Mouse (Mus musculus) right cerebral cortex, postnatal 25 days (tissue): ENCODE measurements around the gene Mroh2b.

ENCODE experiments used
- DNase-seq: peaks from one replicate; pipeline ENCODE4 v3.0.0; 2022

The Mroh2b gene

DNA sequence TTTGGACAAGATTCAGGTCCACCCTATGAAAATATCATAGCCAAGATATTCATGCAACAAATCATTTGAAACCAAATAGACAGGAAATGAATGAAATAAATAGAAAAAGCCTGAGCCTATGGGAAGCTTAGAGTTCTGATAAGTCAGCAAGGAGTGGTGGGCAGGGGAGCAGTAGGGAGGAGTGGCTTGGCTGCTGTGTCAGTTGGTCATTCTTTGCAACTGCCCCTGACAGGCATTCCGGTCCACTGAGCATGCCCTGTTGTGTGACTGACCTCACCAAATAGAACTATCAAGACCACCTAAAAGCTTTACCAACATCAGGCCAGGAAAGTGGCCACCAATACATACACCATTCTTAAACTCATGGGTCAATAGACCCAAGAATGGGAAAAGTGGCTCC is at the start of gene Mroh2b:
TSS of gene Mroh2b (plus strand) at position 301 of the 400 bp plus-strand sequence.
- DNase-seq: no peak

DNA sequence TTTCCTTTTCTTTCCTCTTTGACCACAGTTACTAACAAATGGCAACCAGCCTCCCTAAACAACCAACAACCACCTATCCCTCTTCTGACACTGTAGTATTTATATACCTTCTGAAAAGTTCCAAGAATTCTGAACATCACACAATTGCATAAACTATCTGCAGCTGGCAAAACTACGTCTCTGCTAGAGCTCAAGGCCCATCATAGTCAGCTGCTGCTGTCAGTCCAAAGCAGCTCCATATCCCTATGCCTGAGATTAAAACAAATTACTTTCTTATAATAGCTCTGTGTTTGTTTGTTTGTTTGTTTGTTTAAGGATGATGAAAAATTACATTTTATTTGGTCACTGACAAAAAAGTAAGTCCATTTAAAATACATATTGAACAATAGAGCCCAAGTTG is 48.5 kb upstream of the Mroh2b start:
- no peak for DNase-seq

DNA sequence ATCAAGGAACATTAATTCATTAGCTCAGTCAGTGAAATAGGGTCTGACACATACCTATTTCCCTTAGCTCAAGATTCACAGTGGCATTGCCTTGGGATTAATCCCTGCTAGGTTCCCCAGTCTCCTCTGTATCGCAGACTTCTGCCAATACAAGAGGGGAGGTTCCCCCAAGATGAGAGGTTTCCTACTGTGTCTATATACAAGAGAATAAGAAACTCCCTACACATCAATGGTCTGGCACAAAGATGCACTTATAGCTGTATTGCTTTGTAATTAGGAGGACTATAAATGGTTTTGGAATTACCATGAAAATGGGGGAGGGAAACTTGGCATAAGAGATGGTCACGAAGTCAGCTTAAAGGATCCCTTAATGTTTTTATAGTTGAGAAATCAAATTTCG is 3.6 kb upstream of the Mroh2b start:
- no peak for DNase-seq

DNA sequence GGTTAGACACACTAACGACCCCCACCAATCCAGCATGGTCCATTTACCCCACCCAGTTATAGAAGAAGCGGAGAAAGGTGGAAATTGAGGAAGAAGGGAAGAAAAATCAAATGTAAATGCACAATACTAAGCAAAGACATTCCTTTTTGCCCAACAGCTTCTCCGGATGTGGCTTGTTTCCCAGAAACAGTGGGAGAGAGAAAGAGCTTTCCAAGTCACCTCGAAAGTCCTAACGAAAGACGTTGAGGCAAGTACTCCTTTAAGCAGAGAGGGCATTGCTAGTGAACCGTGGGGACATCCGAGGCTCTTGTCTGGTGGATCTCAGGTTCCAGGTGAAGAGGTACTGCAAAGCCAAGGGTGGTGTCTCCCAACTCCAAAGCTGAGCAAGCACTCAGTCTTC is 36.2 kb downstream of the Mroh2b start:
- DNase-seq: no peak

DNA sequence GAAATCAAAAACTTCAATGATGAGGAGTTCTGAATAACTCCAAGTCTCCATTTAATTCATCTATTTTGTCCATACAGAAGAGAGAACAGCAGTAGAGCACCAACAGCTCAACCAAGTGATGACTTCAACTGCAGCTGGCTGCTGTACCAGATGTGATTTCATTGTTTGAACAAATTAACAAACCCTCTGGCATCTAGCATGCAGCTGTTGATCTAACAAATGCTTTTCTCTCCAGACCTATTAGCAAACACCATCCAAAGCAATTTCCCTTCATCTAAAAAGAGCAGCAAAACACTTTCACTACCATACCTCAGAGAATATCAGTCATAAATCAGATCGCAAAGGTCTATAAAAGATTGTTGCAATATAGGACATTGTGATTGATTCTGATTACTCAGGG is 74.8 kb downstream of the Mroh2b start:
- no peak for DNase-seq

DNA sequence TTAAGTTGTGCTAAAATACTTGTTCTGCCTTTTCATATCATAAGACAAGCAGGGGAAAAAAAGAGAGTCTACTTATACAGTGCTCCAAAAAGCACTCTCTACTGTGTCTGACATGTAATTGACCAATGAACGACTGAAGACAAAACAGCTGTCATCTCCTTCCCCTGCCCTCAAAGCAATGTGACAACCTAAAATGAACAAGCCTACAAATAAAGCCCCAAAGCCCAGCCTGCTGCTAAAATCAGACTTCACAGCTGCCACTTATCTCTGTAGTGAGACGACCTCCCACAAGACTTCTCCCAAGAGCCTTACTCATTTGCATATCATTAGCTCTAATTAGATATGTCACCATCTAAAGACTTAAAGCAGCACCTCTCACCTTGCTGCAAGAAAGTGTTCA is 104.4 kb downstream of the Mroh2b start:
- DNase-seq: no peak

DNA sequence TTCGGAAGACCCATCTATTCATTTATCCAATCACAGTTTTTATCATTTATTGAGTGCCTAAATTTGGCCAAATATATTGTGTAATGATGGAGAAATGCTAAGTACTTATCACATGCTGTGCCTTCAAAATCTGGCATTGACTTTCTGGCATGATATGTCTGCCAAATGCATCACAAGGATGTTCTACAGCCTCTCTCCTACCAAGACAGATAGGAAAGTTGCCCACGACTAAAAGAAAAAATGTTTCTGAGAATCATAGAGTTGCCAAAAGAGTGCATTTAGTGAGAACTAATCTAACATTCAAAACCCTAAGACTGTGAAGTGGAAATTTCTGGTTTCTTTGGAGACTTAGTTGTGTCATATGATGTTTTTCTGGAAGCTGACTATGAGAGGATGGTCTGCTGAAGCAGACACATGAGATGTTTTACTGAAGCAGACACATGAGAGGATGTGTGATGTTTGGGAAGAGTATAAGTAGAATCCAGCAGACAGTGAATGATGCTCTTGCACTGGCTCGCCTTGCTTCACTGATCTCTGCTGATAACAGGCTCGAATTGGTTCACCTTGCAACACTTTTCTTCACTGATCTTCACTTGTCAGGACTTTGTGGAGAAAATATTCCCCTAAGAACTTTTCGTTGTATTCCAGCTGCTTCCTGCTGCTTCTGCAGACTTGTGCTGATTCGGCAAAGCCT is 105.1 kb downstream of the Mroh2b start:
- no peak for DNase-seq

DNA sequence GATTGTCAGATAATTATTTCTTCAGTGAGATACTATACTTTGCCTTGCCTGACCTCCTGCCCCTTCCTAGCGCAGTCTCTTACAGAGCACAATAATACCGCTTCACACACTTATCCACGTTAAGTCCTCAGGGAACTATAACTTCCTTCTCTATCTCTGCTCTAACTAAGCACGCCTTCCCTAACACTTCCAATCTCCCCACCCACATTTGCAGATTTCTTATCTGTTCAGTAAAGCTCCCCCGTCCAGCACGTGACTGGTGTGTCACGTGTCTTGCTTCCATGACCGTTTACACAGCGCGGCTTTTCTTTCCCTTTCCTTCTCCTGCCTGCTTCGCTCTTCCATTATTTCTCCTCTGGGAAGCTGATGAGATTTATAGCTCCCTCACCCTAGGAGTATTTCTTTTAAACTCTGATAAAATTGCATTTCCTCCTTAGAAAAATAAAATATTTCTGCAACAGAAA is 111.1 kb downstream of the Mroh2b start:
- no peak for DNase-seq
